Mouse (Mus musculus) forebrain, embryonic 11.5 days (tissue): ENCODE results near the gene Dnhd1. TPM values are rescaled to one million over a fixed set of nuclear protein-coding genes. Genes with fewer than 3 reads are reported as not detected.
"Not testable (repeated sequence)": the region's sequence is repeated elsewhere in the genome, so short reads cannot be mapped to it uniquely, and the experiment has no call there.

Experiments used
- ATAC-seq: fragments of 200-750 bp; cut with Nextera tagmentation; replicated peaks from 2 replicates; pipeline ENCODE4 v1.8.0; 2017; ENCODE audit warnings: moderate TSS enrichment; ENCODE audit not compliant: low FRiP score
- DNase-seq: peaks from one replicate; pipeline ENCODE4 v3.0.0-alpha.2; 2017; ENCODE audit warnings: low spot score
- H3K27ac ChIP-seq: fragments of 300-500 bp; sonication (generic); 2 replicates; pipeline ENCODE4 v1.5.1; 2014; ENCODE audit warnings: low read depth, low read length
- H3K27me3 ChIP-seq: fragments of 300-500 bp; sonication (generic); 2 replicates; pipeline ENCODE4 v1.6.1; 2014; ENCODE audit warnings: mild to moderate bottlenecking, low read length, mixed read lengths; ENCODE audit not compliant: control insufficient read depth, insufficient read depth
- H3K36me3 ChIP-seq: fragments of 300-500 bp; sonication (generic); 2 replicates; pipeline ENCODE4 v1.6.1; 2014; ENCODE audit warnings: mild to moderate bottlenecking, low read length, moderate library complexity, mixed read lengths; ENCODE audit not compliant: control insufficient read depth, insufficient read depth
- H3K4me1 ChIP-seq: fragments of 300-500 bp; sonication (generic); replicated peaks from 2 replicates; pipeline ENCODE4 v1.6.1; 2014; ENCODE audit warnings: low read length, mixed read lengths; ENCODE audit not compliant: control insufficient read depth, insufficient read depth
- H3K4me2 ChIP-seq: fragments of 300-500 bp; sonication (generic); 2 replicates; pipeline ENCODE4 v1.6.1; 2014; ENCODE audit warnings: low read depth, mild to moderate bottlenecking, low read length, moderate library complexity, mixed read lengths; ENCODE audit not compliant: severe bottlenecking
- H3K4me3 ChIP-seq: fragments of 300-500 bp; sonication (generic); 2 replicates; pipeline ENCODE4 v1.5.1; 2014; ENCODE audit warnings: low read depth, low read length
- H3K9ac ChIP-seq: fragments of 300-500 bp; sonication (generic); 2 replicates; pipeline ENCODE4 v1.6.1; 2014; ENCODE audit warnings: low read length
- H3K9me3 ChIP-seq: fragments of 300-500 bp; sonication (generic); 2 replicates; pipeline ENCODE4 v1.6.1; 2016; ENCODE audit warnings: low read length, mixed read lengths; ENCODE audit not compliant: control insufficient read depth
- WGBS: fragments of 180-500 bp; shearing (Covaris S2); extraction: QIAGEN DNeasy Blood & Tissue Kit; methylation state at CpG from one replicate; pipeline ENCODE4 v1.1.7; 2014; 5-methylcytosine and 5-hydroxymethylcytosine counted together
- polyA plus RNA-seq: library from polyadenylated mRNA; unstranded; fragments of >200 nt; fragmentation: Nextera tagmentation; extraction: Ambion mirVana; gene quantifications from 2 replicates; pipeline ENCODE4 v1.2.1, GENCODE M21; 2014

Dnhd1 gene
- polyA plus RNA-seq, 1 experiment from 2014 or later: 0.79 TPM

- H3K4me1 ChIP-seq: no peaks in the 10 kb centered on the region; the same call in 1 of the 2 replicates
- no peaks in the 10 kb centered on the region for H3K9me3 ChIP-seq
- H3K27me3 ChIP-seq: no peaks in the 10 kb centered on the region
- no peak for DNase-seq
- no peak overlapping the region for H3K27ac ChIP-seq
- WGBS: 91% methylated on average over 4 of the region's 4 CpGs
- no peak overlapping the region for H3K9ac ChIP-seq
- ATAC-seq: no peak
- no peaks in the 10 kb centered on the region; the same call in 1 of the 2 replicates for H3K36me3 ChIP-seq
- no peak overlapping the region for H3K4me2 ChIP-seq
- no peak overlapping the region for H3K4me3 ChIP-seq
Measured at GRCm38 (mm10) chr7:105726980-105727325, 76.3 kb downstream of the Dnhd1 start.

GRCm38 (mm10) chr7:105728701-105729428 lies 78.2 kb downstream of the Dnhd1 start:
- 0 out of 2 replicates have a peak overlapping the region, but pooled peaks have one; percentile 7 for H3K9ac ChIP-seq
- peaks cover 9% of the 10 kb centered on the region; the same call in 1 of the 2 replicates for H3K36me3 ChIP-seq
- H3K4me2 ChIP-seq: no peak overlapping the region
- peak overlapping the region; percentile 46 for H3K27ac ChIP-seq
- H3K27me3 ChIP-seq: no peaks in the 10 kb centered on the region
- DNase-seq: no peak
- H3K4me1 ChIP-seq: no peaks in the 10 kb centered on the region; the same call in 1 of the 2 replicates
- H3K9me3 ChIP-seq: no peaks in the 10 kb centered on the region
- peak; percentile 49 for ATAC-seq
- no peak overlapping the region for H3K4me3 ChIP-seq
- 49% methylated on average over 6 of the region's 6 CpGs for WGBS

GRCm38 (mm10) chr7:105733836-105734235 lies 83.2 kb downstream of the Dnhd1 start:
- Histone ChIP-seq H3K9ac (no peak overlapping the region), H3K9me3 (no peaks in the 10 kb centered on the region), H3K36me3 (peaks cover 9% of the 10 kb centered on the region; the same call in 1 of the 2 replicates), H3K4me2 (no peak overlapping the region), H3K27ac (no peak overlapping the region), H3K27me3 (no peaks in the 10 kb centered on the region), H3K4me3 (no peak overlapping the region), H3K4me1 (peaks cover 2% of the 10 kb centered on the region; the same call in 1 of the 2 replicates)
- 94% methylated on average over 11 of the region's 11 CpGs for WGBS
- DNase-seq (no peak), ATAC-seq (no peak)

GRCm38 (mm10) chr7:105734826-105735225 lies 84.2 kb downstream of the Dnhd1 start:
- Histone ChIP-seq H3K27ac (no peak overlapping the region), H3K4me2 (no peak overlapping the region), H3K27me3 (no peaks in the 10 kb centered on the region), H3K36me3 (peaks cover 9% of the 10 kb centered on the region; the same call in 1 of the 2 replicates), H3K4me1 (peaks cover 2% of the 10 kb centered on the region; the same call in 1 of the 2 replicates), H3K9me3 (no peaks in the 10 kb centered on the region), H3K9ac (no peak overlapping the region), H3K4me3 (no peak overlapping the region)
- ATAC-seq: no peak
- 87% methylated on average over 8 of the region's 8 CpGs for WGBS
- no peak for DNase-seq

- not testable (repeated sequence) for H3K9me3 ChIP-seq, H3K27me3 ChIP-seq, H3K27ac ChIP-seq, H3K36me3 ChIP-seq, H3K4me1 ChIP-seq, DNase-seq, ATAC-seq
- Histone ChIP-seq H3K4me2 (peak overlapping the region; percentile 69), H3K9ac (peak overlapping the region; percentile 88), H3K4me3 (peak overlapping the region; percentile 82)
- 62% methylated on average over 4 of the region's 4 CpGs for WGBS
Measured at GRCm38 (mm10) chr7:105735464-105735863, 84.8 kb downstream of the Dnhd1 start.

GRCm38 (mm10) chr7:105736264-105736901 lies 85.8 kb downstream of the Dnhd1 start, which contains the start of gene Ilk:
Gene Ilk (plus strand): TSS chr7:105736592.
- H3K4me2 ChIP-seq: peak within 1 kb of the TSS; percentile 69
- DNase-seq: peak; percentile 92
- peak within 1 kb of the TSS; percentile 82 for H3K4me3 ChIP-seq
- peaks cover 2% of the 10 kb centered on the region; the same call in 1 of the 2 replicates for H3K4me1 ChIP-seq
- H3K27ac ChIP-seq: peak within 1 kb of the TSS; percentile 55
- ATAC-seq: peak; percentile 98
- no peaks in the 10 kb centered on the region for H3K9me3 ChIP-seq
- H3K27me3 ChIP-seq: no peaks in the 10 kb centered on the region
- H3K9ac ChIP-seq: peak within 1 kb of the TSS; percentile 88
- WGBS: under 1% methylated on average over 37 of the region's 62 CpGs
- H3K36me3 ChIP-seq: peaks cover 10% of the 10 kb centered on the region; the same call in 1 of the 2 replicates

- Histone ChIP-seq H3K4me3 (peak within 1 kb of the TSS; percentile 82), H3K27me3 (no peaks in the 10 kb centered on the region), H3K4me2 (peak within 1 kb of the TSS; percentile 69), H3K9ac (peak within 1 kb of the TSS; percentile 88), H3K4me1 (peaks cover 2% of the 10 kb centered on the region; the same call in 1 of the 2 replicates), H3K36me3 (peaks cover 14% of the 10 kb centered on the region; the same call in 1 of the 2 replicates), H3K9me3 (no peaks in the 10 kb centered on the region), H3K27ac (peak within 1 kb of the TSS; percentile 55)
- DNase-seq: no peak
- ATAC-seq: no peak
- under 1% methylated on average over 30 of the region's 30 CpGs for WGBS
Measured at GRCm38 (mm10) chr7:105736911-105737521, 86.4 kb downstream of the Dnhd1 start, which contains the start of gene Rrp8. Gene Rrp8 (minus strand): TSS chr7:105737385.

GRCm38 (mm10) chr7:105737648-105738047 lies 87.0 kb downstream of the Dnhd1 start:
- Histone ChIP-seq H3K4me3 (peak overlapping the region; percentile 82), H3K36me3 (peaks cover 11% of the 10 kb centered on the region; the same call in 1 of the 2 replicates), H3K4me1 (peaks cover 2% of the 10 kb centered on the region; the same call in 1 of the 2 replicates), H3K9ac (peak overlapping the region; percentile 88; the same call in 1 of the 2 replicates), H3K27me3 (no peaks in the 10 kb centered on the region), H3K4me2 (peak overlapping the region; percentile 69), H3K9me3 (no peaks in the 10 kb centered on the region), H3K27ac (no peak overlapping the region)
- DNase-seq: no peak
- 38% methylated on average over 3 of the region's 3 CpGs for WGBS
- ATAC-seq: no peak
